Mouse (Mus musculus): ENCODE results near the gene Tgfb1. TPM values are rescaled to one million over a fixed set of nuclear protein-coding genes. Genes with fewer than 3 reads are reported as not detected.

Gene Tgfb1
- polyA plus RNA-seq, 1 experiment from 2014 or later: 1.1 TPM

DNA sequence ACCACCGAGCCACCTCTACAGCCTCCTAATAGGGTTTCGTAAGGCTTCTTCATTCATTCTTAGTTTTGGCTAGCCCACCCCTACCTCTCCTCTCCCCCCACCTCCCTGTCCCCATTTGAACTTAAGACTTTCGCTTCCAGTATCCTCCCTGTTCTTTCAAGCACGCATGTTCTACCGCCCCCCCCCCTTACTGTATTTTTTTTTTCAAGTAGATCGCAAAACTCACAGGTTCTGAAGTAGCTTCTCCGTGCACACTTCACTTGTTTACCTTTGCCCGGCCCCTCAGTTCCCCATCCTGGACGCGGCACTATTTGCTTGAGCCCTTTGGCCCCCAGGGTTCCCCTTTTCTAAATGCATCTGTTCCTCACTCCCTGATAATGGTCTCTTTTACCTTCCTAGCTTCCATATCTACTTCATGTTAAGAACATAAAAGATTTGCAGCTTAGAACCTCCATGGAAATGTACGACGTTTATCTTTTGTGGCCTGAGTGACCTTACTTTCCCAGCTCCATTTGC lies 34.5 kb upstream of the Tgfb1 start:
- 91% methylated on average over 12 of the region's 12 CpGs for WGBS

DNA sequence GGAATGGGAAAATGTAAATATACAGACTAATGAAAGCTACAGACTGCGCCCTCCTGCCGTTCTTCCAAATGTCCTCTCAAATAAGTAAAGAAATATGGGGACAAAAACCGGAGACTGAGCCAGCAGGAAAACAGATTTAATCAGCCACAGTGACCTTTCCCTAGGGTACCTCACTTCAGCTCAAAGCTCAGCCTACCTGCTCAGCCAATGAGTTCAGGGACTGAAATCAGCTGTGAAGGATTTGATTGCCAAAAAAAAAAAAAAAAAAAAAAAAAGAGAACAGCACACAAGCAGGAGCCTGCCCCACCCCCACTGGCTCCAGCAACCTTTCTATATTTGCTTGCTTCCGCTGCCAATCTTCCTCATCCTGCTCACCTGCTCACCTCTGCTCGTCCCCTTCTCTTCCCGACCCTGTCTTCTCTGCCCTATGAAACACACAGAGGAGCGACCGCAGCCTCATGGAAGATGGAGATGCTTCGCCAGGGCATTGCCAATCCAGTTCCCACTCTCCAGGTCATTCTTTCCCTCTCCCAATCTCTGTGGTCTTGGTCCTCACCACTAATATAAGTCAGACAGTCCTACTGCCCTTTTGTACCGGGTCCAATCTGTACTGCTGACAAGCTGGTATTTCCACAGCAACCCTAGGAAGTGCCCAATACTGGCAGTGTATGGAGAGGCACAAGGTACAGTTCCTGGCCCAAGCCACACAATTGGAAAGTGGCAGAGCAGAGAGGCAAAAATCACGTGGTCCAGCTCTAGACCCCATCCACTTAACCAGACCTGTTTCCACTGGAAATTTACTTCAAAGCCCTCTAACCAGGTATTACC lies 31.0 kb upstream of the Tgfb1 start:
- no peaks in the 10 kb centered on the region for H3K9me3 ChIP-seq (ENCODE audit: control insufficient read depth, low read length)
- no peak overlapping the region for H3K9ac ChIP-seq
- no peak overlapping the region for H3K27ac ChIP-seq
- WGBS: 80% methylated on average over 11 of the region's 11 CpGs
- no peak overlapping the region for H3K4me3 ChIP-seq (replicated peaks; ENCODE audit: low read length)
- no peak for DNase-seq (ENCODE audit: low spot score)
- H3K27me3 ChIP-seq (ENCODE audit: control insufficient read depth, insufficient read depth, low read length): no peaks in the 10 kb centered on the region
- H3K36me3 ChIP-seq (replicated peaks; ENCODE audit: control insufficient read depth, insufficient read depth): no peaks in the 10 kb centered on the region
- H3K4me2 ChIP-seq (replicated peaks): no peak overlapping the region
- peaks cover 22% of the 10 kb centered on the region for H3K4me1 ChIP-seq (replicated peaks; ENCODE audit: control insufficient read depth, insufficient read depth, low read length)
- no peak for ATAC-seq (ENCODE audit: low FRiP score)

More for the DNA sequence above, 34.5 kb upstream of the Tgfb1 start:
- Histone ChIP-seq H3K36me3 (replicated peaks; ENCODE audit: control insufficient read depth, insufficient read depth) (no peaks in the 10 kb centered on the region), H3K27ac (no peak overlapping the region), H3K27me3 (ENCODE audit: control insufficient read depth, insufficient read depth, low read length) (no peaks in the 10 kb centered on the region), H3K9me3 (ENCODE audit: control insufficient read depth, low read length) (no peaks in the 10 kb centered on the region), H3K4me1 (replicated peaks; ENCODE audit: control insufficient read depth, insufficient read depth, low read length) (peaks cover 3% of the 10 kb centered on the region; the same call in 1 of the 2 replicates), H3K9ac (no peak overlapping the region), H3K4me2 (replicated peaks) (no peak overlapping the region), H3K4me3 (replicated peaks; ENCODE audit: low read length) (no peak overlapping the region)
- DNase-seq (ENCODE audit: low spot score) (no peak), ATAC-seq (ENCODE audit: low FRiP score) (no peak)

DNA sequence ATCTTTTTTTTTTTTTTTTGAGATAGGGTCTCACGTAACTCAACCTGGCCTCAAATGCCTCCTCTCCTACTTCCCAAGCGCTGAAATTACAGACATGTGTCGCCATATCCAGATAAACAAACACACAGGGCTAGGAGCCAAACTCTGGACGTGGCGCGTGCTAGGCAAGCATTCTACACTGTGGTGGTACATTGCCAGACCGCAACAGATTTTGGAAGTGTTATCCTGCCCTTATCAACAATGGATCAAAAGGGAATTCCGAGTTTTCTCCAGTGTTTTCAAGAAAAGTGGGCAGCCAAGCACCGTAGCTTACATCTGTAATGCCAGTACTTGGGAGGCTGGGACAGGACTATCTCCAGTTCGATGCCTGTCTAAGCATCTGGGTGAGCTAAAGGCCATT lies 29.0 kb upstream of the Tgfb1 start:
- Histone ChIP-seq H3K9me3 (ENCODE audit: control insufficient read depth, low read length) (no peaks in the 10 kb centered on the region), H3K4me1 (replicated peaks; ENCODE audit: control insufficient read depth, insufficient read depth, low read length) (peaks cover 22% of the 10 kb centered on the region), H3K27me3 (ENCODE audit: control insufficient read depth, insufficient read depth, low read length) (no peaks in the 10 kb centered on the region), H3K4me3 (replicated peaks; ENCODE audit: low read length) (peak overlapping the region; percentile 58), H3K27ac (no peak overlapping the region), H3K4me2 (replicated peaks) (peak overlapping the region; percentile 90), H3K9ac (peak overlapping the region; percentile 67), H3K36me3 (replicated peaks; ENCODE audit: control insufficient read depth, insufficient read depth) (peaks cover under 1% of the 10 kb centered on the region; the same call in 1 of the 2 replicates)
- DNase-seq (ENCODE audit: low spot score): no peak
- ATAC-seq (ENCODE audit: low FRiP score): no peak
- WGBS: 48% methylated on average over 10 of the region's 10 CpGs

DNA sequence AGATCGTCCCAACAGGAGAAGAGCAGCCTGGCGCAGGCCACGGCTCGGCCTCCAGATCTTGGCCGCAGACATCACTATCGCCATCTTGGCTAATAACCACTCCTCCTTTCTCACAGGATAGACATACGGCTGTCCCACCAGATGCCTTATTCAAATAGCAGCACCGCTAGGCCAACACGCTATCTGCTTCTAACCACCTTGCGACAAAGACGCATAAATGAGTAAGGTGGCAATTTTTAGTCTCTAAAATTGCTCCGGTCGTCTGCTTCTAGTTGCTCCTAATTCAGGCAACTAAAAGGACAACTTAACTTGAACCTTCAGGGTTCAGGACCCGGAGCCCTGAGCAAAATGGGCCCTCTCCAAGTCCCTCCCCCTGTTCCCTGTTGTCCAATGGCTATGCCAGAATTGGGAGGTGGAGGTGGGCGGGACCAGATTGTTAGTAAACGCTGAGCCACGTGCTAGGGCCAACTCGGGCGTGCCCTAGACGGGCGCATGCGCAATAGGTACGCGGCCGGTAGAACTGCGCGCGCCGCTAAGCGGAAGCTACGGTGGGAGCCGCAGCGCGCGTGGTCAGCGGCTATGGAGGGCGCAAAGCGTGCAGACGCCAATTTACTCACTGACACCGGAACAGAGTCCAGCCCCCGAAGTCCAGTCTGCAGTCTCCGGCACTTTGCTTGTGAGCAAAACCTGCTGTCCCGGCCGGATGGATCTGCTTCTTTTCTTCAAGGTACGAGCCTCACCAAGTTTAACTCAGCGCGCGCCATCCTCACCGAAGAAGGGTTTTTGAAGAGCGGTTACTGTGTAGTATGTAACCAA lies 27.9 kb upstream of the Tgfb1 start, which contains the start of the genes Bckdha and Exosc5:
Gene Bckdha, minus strand, starts transcription at position 325 of the 816 bp plus-strand sequence.
Gene Exosc5, plus strand, starts transcription at position 508 of the 816 bp plus-strand sequence.
- H3K4me2 ChIP-seq (replicated peaks): peak within 1 kb of the TSS; percentile 90
- H3K4me1 ChIP-seq (replicated peaks; ENCODE audit: control insufficient read depth, insufficient read depth, low read length): peaks cover 22% of the 10 kb centered on the region
- no peaks in the 10 kb centered on the region for H3K9me3 ChIP-seq (ENCODE audit: control insufficient read depth, low read length)
- under 1% methylated on average over 49 of the region's 50 CpGs for WGBS
- H3K9ac ChIP-seq: peak within 1 kb of the TSS; percentile 67
- peak; percentile 99 for DNase-seq (ENCODE audit: low spot score)
- peak; percentile 99 for ATAC-seq (ENCODE audit: low FRiP score)
- H3K27me3 ChIP-seq (ENCODE audit: control insufficient read depth, insufficient read depth, low read length): no peaks in the 10 kb centered on the region
- H3K27ac ChIP-seq: peak within 1 kb of the TSS; percentile 76; the same call in 1 of the 2 replicates
- peak within 1 kb of the TSS; percentile 58 for H3K4me3 ChIP-seq (replicated peaks; ENCODE audit: low read length)
- H3K36me3 ChIP-seq (replicated peaks; ENCODE audit: control insufficient read depth, insufficient read depth): peaks cover 4% of the 10 kb centered on the region; the same call in 1 of the 2 replicates

DNA sequence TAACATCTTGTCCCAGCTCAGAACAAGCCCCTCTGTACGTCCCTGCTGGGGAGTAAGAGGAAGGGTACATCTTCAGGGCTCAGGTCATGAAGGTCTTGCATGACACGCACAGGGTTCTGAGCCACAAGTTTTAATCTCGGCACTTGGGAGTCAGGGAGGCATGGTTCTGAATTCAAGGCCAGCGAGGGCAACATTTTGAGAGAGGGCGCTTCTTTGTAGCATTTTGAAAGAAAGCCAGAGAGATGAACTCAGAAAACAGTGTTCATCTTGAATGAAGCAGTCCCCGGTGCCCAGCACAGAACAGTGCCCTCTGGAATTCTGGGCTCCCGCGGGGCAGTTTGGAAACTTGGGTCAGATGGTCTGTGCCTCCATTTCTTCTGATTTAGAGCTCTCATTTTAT lies 20.4 kb upstream of the Tgfb1 start:
- Histone ChIP-seq H3K4me1 (replicated peaks; ENCODE audit: control insufficient read depth, insufficient read depth, low read length) (no peaks in the 10 kb centered on the region), H3K4me3 (replicated peaks; ENCODE audit: low read length) (no peak overlapping the region), H3K27ac (no peak overlapping the region), H3K36me3 (replicated peaks; ENCODE audit: control insufficient read depth, insufficient read depth) (peaks cover 55% of the 10 kb centered on the region), H3K4me2 (replicated peaks) (no peak overlapping the region), H3K27me3 (ENCODE audit: control insufficient read depth, insufficient read depth, low read length) (no peaks in the 10 kb centered on the region), H3K9me3 (ENCODE audit: control insufficient read depth, low read length) (no peaks in the 10 kb centered on the region), H3K9ac (no peak overlapping the region)
- WGBS: 96% methylated on average over 8 of the region's 8 CpGs
- ATAC-seq (ENCODE audit: low FRiP score) (no peak), DNase-seq (ENCODE audit: low spot score) (no peak)

- Histone ChIP-seq H3K4me1 (replicated peaks; ENCODE audit: control insufficient read depth, insufficient read depth, low read length) (no peaks in the 10 kb centered on the region), H3K9me3 (ENCODE audit: control insufficient read depth, low read length) (no peaks in the 10 kb centered on the region), H3K4me2 (replicated peaks) (no peak overlapping the region), H3K9ac (no peak overlapping the region), H3K36me3 (replicated peaks; ENCODE audit: control insufficient read depth, insufficient read depth) (peaks cover 48% of the 10 kb centered on the region), H3K27me3 (ENCODE audit: control insufficient read depth, insufficient read depth, low read length) (peaks cover 13% of the 10 kb centered on the region), H3K4me3 (replicated peaks; ENCODE audit: low read length) (no peak overlapping the region), H3K27ac (no peak overlapping the region)
- DNase-seq (ENCODE audit: low spot score): no peak
- 89% methylated on average over 10 of the region's 10 CpGs for WGBS
- no peak for ATAC-seq (ENCODE audit: low FRiP score)
Observed at GRCm38 (mm10) chr7:25669158-25669557, 17.6 kb upstream of the Tgfb1 start.

DNA sequence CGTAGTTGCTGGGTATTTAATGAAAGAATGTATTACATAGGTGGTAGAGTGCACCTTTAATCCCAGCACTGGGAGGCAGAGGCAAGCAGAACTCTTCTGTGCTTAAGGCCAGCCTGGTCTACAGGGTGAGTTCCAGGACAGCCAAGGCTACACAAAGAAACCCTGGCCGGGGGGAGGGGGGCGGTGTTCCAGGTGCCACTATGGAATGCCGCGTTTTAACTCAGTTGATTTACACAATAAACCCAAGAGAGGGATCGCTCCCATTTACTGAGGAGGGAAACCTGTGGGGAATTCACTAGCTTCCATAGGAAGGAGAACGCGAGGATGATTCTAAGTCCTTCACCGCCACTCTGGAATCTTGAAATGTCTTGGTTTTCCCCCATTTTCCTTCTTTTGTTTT lies 17.2 kb upstream of the Tgfb1 start:
- no peak overlapping the region for H3K9ac ChIP-seq
- H3K36me3 ChIP-seq (replicated peaks; ENCODE audit: control insufficient read depth, insufficient read depth): peaks cover 43% of the 10 kb centered on the region
- H3K27ac ChIP-seq: no peak overlapping the region
- no peaks in the 10 kb centered on the region for H3K9me3 ChIP-seq (ENCODE audit: control insufficient read depth, low read length)
- no peak overlapping the region for H3K4me3 ChIP-seq (replicated peaks; ENCODE audit: low read length)
- ATAC-seq (ENCODE audit: low FRiP score) (no peak), DNase-seq (ENCODE audit: low spot score) (no peak)
- no peak overlapping the region for H3K4me2 ChIP-seq (replicated peaks)
- H3K27me3 ChIP-seq (ENCODE audit: control insufficient read depth, insufficient read depth, low read length): peaks cover 17% of the 10 kb centered on the region
- WGBS: 77% methylated on average over 9 of the region's 9 CpGs
- 0 out of 2 replicates have a peak, but pooled peaks cover under 1% of the 10 kb centered on the region for H3K4me1 ChIP-seq (replicated peaks; ENCODE audit: control insufficient read depth, insufficient read depth, low read length)

- no peaks in the 10 kb centered on the region for H3K9me3 ChIP-seq (ENCODE audit: control insufficient read depth, low read length)
- H3K4me2 ChIP-seq (replicated peaks): no peak overlapping the region
- no peak overlapping the region for H3K4me3 ChIP-seq (replicated peaks; ENCODE audit: low read length)
- no peak overlapping the region for H3K27ac ChIP-seq
- whole genome bisulfite sequencing: 96% methylated on average over 4 of the region's 4 CpGs
- ATAC-seq (ENCODE audit: low FRiP score) (no peak), DNase-seq (ENCODE audit: low spot score) (no peak)
- H3K36me3 ChIP-seq (replicated peaks; ENCODE audit: control insufficient read depth, insufficient read depth): peaks cover 38% of the 10 kb centered on the region
- peaks cover 5% of the 10 kb centered on the region; the same call in 1 of the 2 replicates for H3K4me1 ChIP-seq (replicated peaks; ENCODE audit: control insufficient read depth, insufficient read depth, low read length)
- no peak overlapping the region for H3K9ac ChIP-seq
- peaks cover 22% of the 10 kb centered on the region for H3K27me3 ChIP-seq (ENCODE audit: control insufficient read depth, insufficient read depth, low read length)
Observed at GRCm38 (mm10) chr7:25670096-25670495, 16.7 kb upstream of the Tgfb1 start.

DNA sequence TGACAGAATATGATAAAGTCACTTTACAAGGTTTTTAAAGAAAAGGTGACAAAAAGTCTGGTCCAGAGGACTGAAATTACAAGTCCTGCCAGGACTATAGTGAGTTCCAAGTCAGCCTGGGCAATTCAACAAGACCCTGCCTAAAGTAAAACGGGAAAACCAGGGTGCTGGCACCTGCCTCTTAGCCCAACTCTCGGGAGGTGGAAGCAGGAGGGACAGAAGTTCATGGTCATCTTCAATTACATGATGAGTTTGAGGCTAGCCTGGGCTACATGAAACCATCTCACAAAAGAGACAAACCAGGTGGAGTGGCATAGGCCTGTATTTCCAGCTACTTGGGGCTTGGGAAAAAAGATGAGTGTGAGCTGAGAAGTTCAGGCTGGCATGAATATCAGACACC lies 15.1 kb upstream of the Tgfb1 start:
- Histone ChIP-seq H3K36me3 (replicated peaks; ENCODE audit: control insufficient read depth, insufficient read depth) (peaks cover 25% of the 10 kb centered on the region), H3K9me3 (ENCODE audit: control insufficient read depth, low read length) (no peaks in the 10 kb centered on the region), H3K4me2 (replicated peaks) (no peak overlapping the region), H3K4me1 (replicated peaks; ENCODE audit: control insufficient read depth, insufficient read depth, low read length) (peaks cover 6% of the 10 kb centered on the region; the same call in 1 of the 2 replicates), H3K9ac (no peak overlapping the region), H3K4me3 (replicated peaks; ENCODE audit: low read length) (no peak overlapping the region), H3K27ac (no peak overlapping the region), H3K27me3 (ENCODE audit: control insufficient read depth, insufficient read depth, low read length) (peaks cover 29% of the 10 kb centered on the region)
- ATAC-seq (ENCODE audit: low FRiP score): no peak
- WGBS: 81% methylated on average over 2 of the region's 2 CpGs
- no peak for DNase-seq (ENCODE audit: low spot score)
